Mouse (Mus musculus): ENCODE data around the gene Gm49384.

- TF ChIP-seq CTCF (IDR thresholded peaks at IDR 0.05; ENCODE audit: low read depth) (no peak), EP300 (optimal IDR thresholded peaks at IDR 0.05) (no peak)
Observed at GRCm38 (mm10) chr12:69190074-69190473, 14.0 kb downstream of the Gm49384 start.

Measured in stomach, postnatal 0 days (tissue).